Mouse (Mus musculus) CH12.LX (cell line): ENCODE measurements around the gene Gch1. TPM values are rescaled to one million over a fixed set of nuclear protein-coding genes. Genes with fewer than 3 reads are reported as not detected.

Experiments
- DNase-seq: peaks from one replicate; pipeline ENCODE4 v3.0.0-alpha.2; 2013; ENCODE audit errors: extremely low read depth
- H3K27ac ChIP-seq: 2 replicates; pipeline ENCODE4 v1.5.1; 2012; ENCODE audit warnings: low read depth, mild to moderate bottlenecking, control low read depth, moderate library complexity; ENCODE audit not compliant: insufficient read depth
- H3K27me3 ChIP-seq: replicated peaks from 2 replicates; pipeline ENCODE3; 2012; ENCODE audit warnings: inconsistent platforms
- H3K36me3 ChIP-seq, 2 experiments: replicated peaks in 1 of 2; 2 replicates each; pipeline versions ENCODE3 to v1.6.1; 2012; ENCODE audit warnings: inconsistent platforms in 1 of 2, low read length in 1 of 2, mild to moderate bottlenecking in 1 of 2, mixed read lengths in 1 of 2, moderate library complexity in 1 of 2; ENCODE audit not compliant: control insufficient read depth in 1 of 2, insufficient read depth in 1 of 2
- H3K4me1 ChIP-seq, 2 experiments: 2 replicates each; pipeline ENCODE4 v1.6.1; 2012; ENCODE audit warnings: inconsistent platforms in 1 of 2, moderate library complexity in 1 of 2; ENCODE audit not compliant: insufficient read depth in 2 of 2, control insufficient read depth in 1 of 2
- H3K4me2 ChIP-seq: 2 replicates; pipeline ENCODE4 v1.6.1; 2012; ENCODE audit warnings: low read depth, mild to moderate bottlenecking, control low read depth; ENCODE audit not compliant: poor library complexity, insufficient read depth, severe bottlenecking
- H3K4me3 ChIP-seq, 3 experiments: fragments of 150-350 bp in 1 of 3; sonication (generic) in 1 of 3; replicated peaks in 1 of 3; 2 replicates each; pipeline versions ENCODE3 to v1.5.1; 2011 to 2012; ENCODE audit warnings: low read depth in 2 of 3, low read length in 2 of 3, mild to moderate bottlenecking in 2 of 3, moderate library complexity in 2 of 3, control low read depth in 1 of 3, improper control_type of control experiment in 1 of 3, inconsistent platforms in 1 of 3, mixed read lengths in 1 of 3; ENCODE audit not compliant: poor library complexity in 1 of 3
- H3K79me2 ChIP-seq: replicated peaks from 2 replicates; pipeline ENCODE4 v1.6.1; 2012; ENCODE audit warnings: mild to moderate bottlenecking, moderate library complexity; ENCODE audit not compliant: control insufficient read depth, poor library complexity, insufficient read depth, severe bottlenecking; ENCODE audit errors: extremely low read depth
- H3K9ac ChIP-seq: 2 replicates; pipeline ENCODE4 v1.6.1; 2012; ENCODE audit warnings: low read depth, mild to moderate bottlenecking, control low read depth, moderate library complexity; ENCODE audit not compliant: insufficient read depth
- H3K9me3 ChIP-seq: replicated peaks from 2 replicates; pipeline ENCODE3; 2012; ENCODE audit warnings: low read length, inconsistent platforms, mixed read lengths
- BHLHE40 ChIP-seq: IDR thresholded peaks from 2 replicates; pipeline ENCODE4 v1.6.1; 2011; ENCODE audit warnings: mild to moderate bottlenecking, low read depth, low read length, improper control_type of control experiment
- CHD1 ChIP-seq: IDR thresholded peaks from 2 replicates; pipeline ENCODE4 v1.6.1; 2012; ENCODE audit warnings: low read depth, low read length, improper control_type of control experiment, inconsistent platforms
- CHD2 ChIP-seq: IDR thresholded peaks from 2 replicates; pipeline ENCODE4 v1.6.1; 2011; ENCODE audit warnings: low read length, improper control_type of control experiment
- CTCF ChIP-seq, 2 experiments: IDR thresholded peaks in 1 of 2; conservative IDR thresholded peaks in 1 of 2; 2 replicates each; pipeline ENCODE4 v1.5.1; 2011 to 2012; ENCODE audit warnings: low read depth in 2 of 2, low read length in 2 of 2, improper control_type of control experiment in 1 of 2, inconsistent platforms in 1 of 2, mild to moderate bottlenecking in 1 of 2, moderate library complexity in 1 of 2
- EP300 ChIP-seq: IDR thresholded peaks from 2 replicates; pipeline ENCODE4 v1.6.1; 2011; ENCODE audit warnings: low read length, improper control_type of control experiment
- ETS1 ChIP-seq: conservative IDR thresholded peaks from 2 replicates; pipeline ENCODE4 v1.6.1; 2012; ENCODE audit warnings: low read depth, mild to moderate bottlenecking, inconsistent platforms, low read length, improper control_type of control experiment, moderate library complexity
- GABPA ChIP-seq: IDR thresholded peaks from 2 replicates; pipeline ENCODE4 v1.6.1; 2012; ENCODE audit warnings: low read depth, low read length, improper control_type of control experiment, inconsistent platforms; ENCODE audit not compliant: insufficient replicate concordance
- HCFC1 ChIP-seq: IDR thresholded peaks from 2 replicates; pipeline ENCODE4 v1.6.1; 2012; ENCODE audit warnings: low read depth, mild to moderate bottlenecking, inconsistent platforms, low read length, improper control_type of control experiment
- IRF4 ChIP-seq: IDR thresholded peaks from 2 replicates; pipeline ENCODE4 v1.6.1; 2014; ENCODE audit warnings: low read depth, mild to moderate bottlenecking, inconsistent platforms, low read length, improper control_type of control experiment
- JUN ChIP-seq: IDR thresholded peaks from 2 replicates; pipeline ENCODE4 v1.6.1; 2011; ENCODE audit warnings: low read depth, mild to moderate bottlenecking, low read length, improper control_type of control experiment, moderate library complexity; ENCODE audit not compliant: insufficient read depth
- JUND ChIP-seq: conservative IDR thresholded peaks from 2 replicates; pipeline ENCODE4 v1.6.1; 2011; ENCODE audit warnings: low read depth, low read length, improper control_type of control experiment
- MAFK ChIP-seq: IDR thresholded peaks from 2 replicates; pipeline ENCODE4 v1.6.1; 2011; ENCODE audit warnings: low read length, improper control_type of control experiment; ENCODE audit not compliant: insufficient replicate concordance
- MAX ChIP-seq: IDR thresholded peaks from 2 replicates; pipeline ENCODE4 v1.6.1; 2011; ENCODE audit warnings: low read length, improper control_type of control experiment
- MAZ ChIP-seq: IDR thresholded peaks from 2 replicates; pipeline ENCODE4 v1.6.1; 2012; ENCODE audit warnings: low read depth, mild to moderate bottlenecking, inconsistent platforms, low read length, improper control_type of control experiment, moderate library complexity
- MEF2A ChIP-seq: IDR thresholded peaks from 2 replicates; pipeline ENCODE4 v1.6.1; 2014; ENCODE audit warnings: low read depth, mild to moderate bottlenecking, inconsistent platforms, low read length, improper control_type of control experiment, borderline replicate concordance
- MYC ChIP-seq: IDR thresholded peaks from 2 replicates; pipeline ENCODE4 v1.6.1; 2011; ENCODE audit warnings: low read depth, mild to moderate bottlenecking, improper control_type of control experiment, low read length
- NELFE ChIP-seq: IDR thresholded peaks from 2 replicates; pipeline ENCODE4 v1.6.1; 2011; ENCODE audit warnings: low read depth, low read length, improper control_type of control experiment
- PAX5 ChIP-seq: IDR thresholded peaks from 2 replicates; pipeline ENCODE4 v1.6.1; 2012; ENCODE audit warnings: low read length, inconsistent platforms, mixed read lengths
- POLR2A ChIP-seq: IDR thresholded peaks from 2 replicates; pipeline ENCODE4 v1.6.1; 2011; ENCODE audit warnings: low read depth, mild to moderate bottlenecking, improper control_type of control experiment, low read length
- RCOR1 ChIP-seq: conservative IDR thresholded peaks from 2 replicates; pipeline ENCODE4 v1.6.1; 2012; ENCODE audit warnings: low read depth, mild to moderate bottlenecking, inconsistent platforms, low read length, improper control_type of control experiment
- SIN3A ChIP-seq: IDR thresholded peaks from 2 replicates; pipeline ENCODE4 v1.6.1; 2012; ENCODE audit warnings: low read length, improper control_type of control experiment, inconsistent platforms
- TBP ChIP-seq: conservative IDR thresholded peaks from 2 replicates; pipeline ENCODE4 v1.6.1; 2011; ENCODE audit warnings: low read depth, low read length, improper control_type of control experiment
- UBTF ChIP-seq: IDR thresholded peaks from 2 replicates; pipeline ENCODE4 v1.6.1; 2012; ENCODE audit warnings: low read depth, mild to moderate bottlenecking, inconsistent platforms, low read length, improper control_type of control experiment, moderate library complexity
- USF1 ChIP-seq: IDR thresholded peaks from 2 replicates; pipeline ENCODE4 v1.6.1; 2014; ENCODE audit warnings: low read depth, mild to moderate bottlenecking, inconsistent platforms, low read length, improper control_type of control experiment
- USF2 ChIP-seq: conservative IDR thresholded peaks from 2 replicates; pipeline ENCODE4 v1.6.1; 2011; ENCODE audit warnings: low read depth, low read length, improper control_type of control experiment
- ZKSCAN1 ChIP-seq: IDR thresholded peaks from 2 replicates; pipeline ENCODE4 v1.6.1; 2012; ENCODE audit warnings: low read depth, inconsistent platforms, low read length, improper control_type of control experiment, borderline replicate concordance
- ZNF384 ChIP-seq: IDR thresholded peaks from 2 replicates; pipeline ENCODE4 v1.6.1; 2012; ENCODE audit warnings: low read depth, low read length, improper control_type of control experiment, inconsistent platforms
- dilution Hi-C: fragments of 300-500 bp; cut with MboI; formaldehyde crosslinking; loops from 2 replicates; pipeline ENCODE4 v1.14.3; 2020; ENCODE audit warnings: low sequenced_read_pairs; ENCODE audit not compliant: extremely low pct_unique_long_range_greater_than_20kb, extremely low pct_ligation_motif_present
- in situ Hi-C: fragments of 300-500 bp; cut with MboI; formaldehyde crosslinking; loops from 3 replicates; pipeline ENCODE4 v1.14.3; 2019; ENCODE audit warnings: low sequenced_read_pairs, low pct_ligation_motif_present, low pct_unique_long_range_greater_than_20kb, mixed read lengths
- polyA plus RNA-seq: library from polyadenylated mRNA; unstranded; fragments of >175 nt; gene quantifications from 2 replicates; pipeline ENCODE4 v1.2.1, GENCODE M21; 2012; ENCODE audit warnings: low read depth; ENCODE audit not compliant: insufficient read length
- total RNA-seq, 2 experiments: library from RNA; depleted of rRNA; stranded (reverse); fragments of 300-350 nt in 1 of 2; fragments of >200 nt in 1 of 2; gene quantifications; 2 replicates each; pipeline ENCODE4 v1.2.3; 2012 to 2014

Gch1 gene
- total and polyA plus RNA-seq, 3 experiments, result 5.7 to 6.5 (median 5.7) TPM

DNA sequence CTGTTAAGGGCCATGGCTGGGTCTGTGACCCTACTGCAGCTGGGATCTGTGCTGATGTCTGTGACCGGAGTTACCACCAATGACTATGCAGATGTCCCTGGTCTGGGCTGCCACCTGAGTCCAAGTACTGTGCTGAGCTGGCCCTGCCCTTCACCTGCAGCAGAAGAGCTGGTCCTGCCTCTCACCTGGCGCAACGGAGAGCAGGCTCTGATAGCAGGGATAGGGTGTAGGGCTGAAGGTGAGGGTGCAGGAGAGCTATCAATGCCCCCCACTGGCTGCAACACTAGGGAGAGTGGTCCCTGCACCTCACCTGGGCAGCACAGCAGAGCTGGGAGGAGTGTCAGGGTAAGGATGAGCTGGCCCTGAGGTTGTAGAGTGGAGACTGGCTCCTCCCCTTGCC, 17.4 kb upstream of the Gch1 start:
- in situ Hi-C loops (no loop called here), dilution Hi-C loops (no loop called here)
- no peak for DNase-seq
- no peak overlapping the region for H3K27ac ChIP-seq
- no peaks in the 10 kb centered on the region for H3K27me3 ChIP-seq
- no peak overlapping the region for H3K4me3 ChIP-seq
- no peak overlapping the region for H3K9ac ChIP-seq
- no peak for TF ChIP-seq JUN
- no peak for TF ChIP-seq USF2
- TF ChIP-seq MAZ, result no peak
- no peak for TF ChIP-seq CTCF (conservative IDR thresholded peaks at IDR 0.05 in 1 of 2, IDR thresholded peaks at IDR 0.05 in 1 of 2; ENCODE audit: low read depth in 2 of 2, low read length in 2 of 2)
- no peak for TF ChIP-seq ZKSCAN1
- no peak for TF ChIP-seq ZNF384
- TF ChIP-seq TBP, result no peak
- TF ChIP-seq IRF4, result no peak
- no peak for TF ChIP-seq POLR2A
- no peak for TF ChIP-seq BHLHE40
- no peak for TF ChIP-seq RCOR1
- TF ChIP-seq NELFE, result no peak
- no peak for TF ChIP-seq EP300
- no peak for TF ChIP-seq MAX
- TF ChIP-seq JUND, result no peak
- TF ChIP-seq UBTF, result no peak
- TF ChIP-seq GABPA, result no peak
- TF ChIP-seq CHD1, result no peak
- TF ChIP-seq MAFK, result no peak
- TF ChIP-seq PAX5, result no peak
- H3K36me3 ChIP-seq, result no peaks in the 10 kb centered on the region
- no peaks in the 10 kb centered on the region for H3K79me2 ChIP-seq
- H3K9me3 ChIP-seq, result no peaks in the 10 kb centered on the region
- H3K4me1 ChIP-seq, result peaks cover 0 to 3% of the 10 kb centered on the region in 2 experiments; a peak in 1 of 4 replicates
- H3K4me2 ChIP-seq, result no peak overlapping the region

GRCm38 (mm10) chr14:47205270-47205972, 16.2 kb upstream of the Gch1 start:
- Histone ChIP-seq H3K27me3 (no peaks in the 10 kb centered on the region), H3K36me3 (no peaks in the 10 kb centered on the region), H3K9ac (no peak overlapping the region), H3K9me3 (no peaks in the 10 kb centered on the region), H3K4me1 (peaks cover 0 to 3% of the 10 kb centered on the region in 2 experiments; a peak in 1 of 4 replicates), H3K27ac (no peak overlapping the region), H3K4me2 (no peak overlapping the region), H3K4me3 (no peak overlapping the region), H3K79me2 (no peaks in the 10 kb centered on the region)
- in situ Hi-C loops (no loop called here), dilution Hi-C loops (no loop called here)
- TF ChIP-seq CTCF (conservative IDR thresholded peaks at IDR 0.05 in 1 of 2, IDR thresholded peaks at IDR 0.05 in 1 of 2; ENCODE audit: low read depth in 2 of 2, low read length in 2 of 2) (no peak), MAX (no peak), MAZ (no peak), NELFE (no peak), IRF4 (no peak), CHD2 (no peak), PAX5 (no peak), USF1 (no peak), MYC (no peak), MAFK (no peak), JUN (no peak), BHLHE40 (no peak), SIN3A (no peak), ETS1 (no peak), MEF2A (no peak), GABPA (no peak), HCFC1 (no peak)
- no peak for DNase-seq
